Mouse (Mus musculus) cerebellum, adult 2 months (tissue): Measurements from ENCODE around the gene Cdh9.

Experiments
- CTCF ChIP-seq: fragments of 200-500 bp; IDR thresholded peaks from 2 replicates; pipeline ENCODE4 v1.5.1; 2011; ENCODE audit warnings: low read depth, mild to moderate bottlenecking, control low read depth, low read length, moderate library complexity, borderline replicate concordance; ENCODE audit not compliant: insufficient read depth
- POLR2A ChIP-seq: fragments of 200-500 bp; IDR thresholded peaks from 2 replicates; pipeline ENCODE4 v1.6.1; 2011; ENCODE audit warnings: low read length, control low read depth, borderline replicate concordance; ENCODE audit not compliant: insufficient read depth

GRCm38 (mm10) chr15:16679096-16679495, 49.5 kb upstream of the Cdh9 start:
- no peak for TF ChIP-seq CTCF
- no peak for TF ChIP-seq POLR2A
